Mouse (Mus musculus): ENCODE results near the gene Man1c1. TPM values are rescaled to one million over a fixed set of nuclear protein-coding genes. Genes with fewer than 3 reads are reported as not detected.

Gene Man1c1
- polyA plus RNA-seq, 1 experiment: 10.7 TPM

- DNase-seq (ENCODE audit: low read depth): peak; percentile 99
- no peak for TF ChIP-seq CTCF (IDR thresholded peaks at IDR 0.05; ENCODE audit: borderline replicate concordance, extremely low read depth, insufficient read depth, insufficient read length)
- TF ChIP-seq POLR2A (IDR thresholded peaks at IDR 0.05; ENCODE audit: borderline replicate concordance, extremely low read depth, insufficient read depth, insufficient read length, poor library complexity, severe bottlenecking): peak; percentile 51
Observed at GRCm38 (mm10) chr4:134534932-134535786, 168.9 kb downstream of the Man1c1 start, which contains the start of gene Mtfr1l. TSS of gene Mtfr1l (minus strand) at chr4:134535387.

DNA sequence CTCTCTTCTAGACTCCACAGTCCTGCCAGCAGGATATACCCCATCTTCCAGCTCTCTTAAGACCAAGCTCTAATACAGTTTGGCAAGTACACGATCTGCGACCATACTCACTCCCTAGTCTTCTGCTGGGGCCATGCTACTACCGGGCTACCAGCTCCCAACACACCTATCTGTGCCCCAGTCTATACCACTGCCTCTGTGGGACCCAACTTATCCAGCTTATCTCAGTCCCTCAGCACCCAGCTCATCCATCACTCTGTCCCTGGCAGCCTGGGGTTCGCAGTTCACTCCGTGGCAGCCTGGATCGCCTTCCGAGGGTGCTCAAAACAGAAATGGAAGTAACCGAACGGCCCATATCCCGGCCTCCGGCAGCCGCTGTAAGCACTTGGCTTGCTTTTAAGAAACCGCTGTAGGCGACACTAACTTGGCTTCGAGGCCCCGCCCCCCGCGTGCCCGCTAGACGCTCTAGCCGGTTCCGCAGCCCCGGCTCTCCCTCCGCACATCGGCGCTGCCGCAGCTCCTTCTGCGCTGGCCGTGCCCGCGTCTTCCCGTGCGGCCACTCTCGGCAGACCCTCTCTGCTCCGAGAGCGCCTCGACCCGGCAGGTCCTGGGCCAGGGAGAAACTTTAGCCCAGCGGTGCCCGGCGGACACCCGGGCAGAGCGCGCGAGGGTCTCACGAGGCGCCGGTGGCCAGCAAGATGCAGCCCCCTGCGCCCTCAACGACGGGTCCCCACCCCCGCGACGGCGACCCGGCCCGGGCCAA, 169.8 kb downstream of the Man1c1 start:
- DNase-seq (ENCODE audit: low read depth): peak; percentile 71
- no peak for TF ChIP-seq POLR2A (IDR thresholded peaks at IDR 0.05; ENCODE audit: borderline replicate concordance, extremely low read depth, insufficient read depth, insufficient read length, poor library complexity, severe bottlenecking)
- no peak for TF ChIP-seq CTCF (IDR thresholded peaks at IDR 0.05; ENCODE audit: borderline replicate concordance, extremely low read depth, insufficient read depth, insufficient read length)

- no peak for TF ChIP-seq CTCF (IDR thresholded peaks at IDR 0.05; ENCODE audit: borderline replicate concordance, extremely low read depth, insufficient read depth, insufficient read length)
- TF ChIP-seq POLR2A (IDR thresholded peaks at IDR 0.05; ENCODE audit: borderline replicate concordance, extremely low read depth, insufficient read depth, insufficient read length, poor library complexity, severe bottlenecking): no peak
- no peak for DNase-seq (ENCODE audit: low read depth)
Observed at GRCm38 (mm10) chr4:134533421-134533820, 170.7 kb downstream of the Man1c1 start.

DNA sequence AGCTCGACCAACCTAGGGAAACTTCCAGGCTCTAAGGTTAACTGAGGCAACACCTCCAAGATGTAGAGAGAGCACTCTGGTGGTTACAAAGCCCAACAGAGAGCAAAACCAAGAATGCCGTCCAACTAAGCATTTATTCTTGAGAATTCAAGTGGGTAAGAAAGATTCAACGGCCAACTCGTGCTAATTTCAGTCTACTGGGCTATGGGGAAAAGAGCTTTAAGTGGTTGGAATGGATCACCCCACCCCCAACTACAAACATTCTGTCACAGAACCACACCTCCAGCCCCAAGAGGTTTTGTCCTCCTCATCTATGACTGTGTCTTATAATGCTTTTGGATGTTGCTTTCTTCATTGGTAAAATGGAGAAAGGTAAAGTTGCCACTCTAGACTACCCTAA, 171.2 kb downstream of the Man1c1 start:
- no peak for TF ChIP-seq POLR2A (IDR thresholded peaks at IDR 0.05; ENCODE audit: borderline replicate concordance, extremely low read depth, insufficient read depth, insufficient read length, poor library complexity, severe bottlenecking)
- no peak for TF ChIP-seq CTCF (IDR thresholded peaks at IDR 0.05; ENCODE audit: borderline replicate concordance, extremely low read depth, insufficient read depth, insufficient read length)
- no peak for DNase-seq (ENCODE audit: low read depth)

DNA sequence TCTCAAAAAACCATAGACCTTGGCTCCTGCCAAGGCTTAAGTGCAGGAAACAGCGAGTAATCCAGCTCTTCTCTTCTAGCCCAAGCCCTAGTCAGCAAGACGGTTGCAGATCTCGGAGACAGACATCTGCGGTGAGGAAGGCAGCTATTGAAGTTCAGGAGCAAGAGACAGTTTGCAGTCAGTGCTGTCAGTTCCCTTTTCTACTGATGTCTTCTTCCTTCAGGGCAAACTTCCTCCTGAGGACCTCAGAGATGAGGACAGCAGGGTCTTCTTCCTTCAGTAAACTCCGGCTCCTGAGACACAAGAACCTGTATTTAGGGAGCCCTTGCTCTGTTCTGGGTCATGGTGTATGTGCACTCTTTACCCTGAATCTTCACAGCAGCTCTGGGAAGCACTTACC, 177.9 kb downstream of the Man1c1 start:
- DNase-seq (ENCODE audit: low read depth): no peak
- TF ChIP-seq POLR2A (IDR thresholded peaks at IDR 0.05; ENCODE audit: borderline replicate concordance, extremely low read depth, insufficient read depth, insufficient read length, poor library complexity, severe bottlenecking): no peak
- no peak for TF ChIP-seq CTCF (IDR thresholded peaks at IDR 0.05; ENCODE audit: borderline replicate concordance, extremely low read depth, insufficient read depth, insufficient read length)

DNA sequence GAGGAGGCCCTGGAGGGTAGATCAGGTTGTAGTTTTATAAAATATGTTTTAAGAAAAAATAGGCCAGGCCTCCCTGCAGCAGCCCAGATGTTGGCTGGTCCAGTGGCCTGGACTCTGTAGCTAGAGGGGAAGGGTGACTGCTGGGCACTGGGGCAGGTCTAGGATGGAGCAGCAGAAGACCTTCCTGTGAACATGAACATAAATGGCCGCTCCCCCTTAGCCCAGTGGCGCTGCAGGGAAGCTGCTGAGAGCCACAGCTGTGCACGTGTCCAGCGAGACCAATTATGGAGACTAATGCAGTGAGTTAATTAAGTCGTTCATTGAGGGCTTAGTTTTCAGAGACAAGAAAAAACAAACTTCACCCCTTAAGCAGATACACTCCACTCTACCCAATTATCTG, 178.3 kb downstream of the Man1c1 start:
- peak; percentile 42 for DNase-seq (ENCODE audit: low read depth)
- TF ChIP-seq CTCF (IDR thresholded peaks at IDR 0.05; ENCODE audit: borderline replicate concordance, extremely low read depth, insufficient read depth, insufficient read length) (no peak), POLR2A (IDR thresholded peaks at IDR 0.05; ENCODE audit: borderline replicate concordance, extremely low read depth, insufficient read depth, insufficient read length, poor library complexity, severe bottlenecking) (no peak)

DNA sequence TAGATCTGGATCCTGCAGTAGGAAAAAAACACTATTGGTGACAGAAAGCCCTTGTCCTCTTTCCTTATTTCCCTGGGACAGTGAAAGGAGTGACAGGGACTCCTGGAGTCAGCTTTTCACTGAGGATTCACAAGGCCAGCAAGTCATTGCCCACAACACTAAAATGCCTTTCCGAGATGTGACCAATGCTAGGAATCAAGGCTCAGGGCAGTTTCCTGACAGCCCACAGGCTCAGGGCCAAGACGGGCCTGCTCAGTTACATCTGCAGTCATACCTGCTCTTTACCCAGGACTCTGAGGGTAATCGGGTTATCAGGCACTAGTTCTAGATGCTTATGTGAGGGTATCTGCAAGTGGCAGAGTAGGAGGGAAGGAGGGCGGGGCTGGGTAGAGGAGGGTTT, 180.6 kb downstream of the Man1c1 start:
- DNase-seq (ENCODE audit: low read depth): no peak
- TF ChIP-seq POLR2A (IDR thresholded peaks at IDR 0.05; ENCODE audit: borderline replicate concordance, extremely low read depth, insufficient read depth, insufficient read length, poor library complexity, severe bottlenecking) (no peak), CTCF (IDR thresholded peaks at IDR 0.05; ENCODE audit: borderline replicate concordance, extremely low read depth, insufficient read depth, insufficient read length) (no peak)

GRCm38 (mm10) chr4:134519281-134519680, 184.8 kb downstream of the Man1c1 start:
- TF ChIP-seq POLR2A (IDR thresholded peaks at IDR 0.05; ENCODE audit: borderline replicate concordance, extremely low read depth, insufficient read depth, insufficient read length, poor library complexity, severe bottlenecking) (no peak), CTCF (IDR thresholded peaks at IDR 0.05; ENCODE audit: borderline replicate concordance, extremely low read depth, insufficient read depth, insufficient read length) (no peak)
- DNase-seq (ENCODE audit: low read depth): no peak

DNA sequence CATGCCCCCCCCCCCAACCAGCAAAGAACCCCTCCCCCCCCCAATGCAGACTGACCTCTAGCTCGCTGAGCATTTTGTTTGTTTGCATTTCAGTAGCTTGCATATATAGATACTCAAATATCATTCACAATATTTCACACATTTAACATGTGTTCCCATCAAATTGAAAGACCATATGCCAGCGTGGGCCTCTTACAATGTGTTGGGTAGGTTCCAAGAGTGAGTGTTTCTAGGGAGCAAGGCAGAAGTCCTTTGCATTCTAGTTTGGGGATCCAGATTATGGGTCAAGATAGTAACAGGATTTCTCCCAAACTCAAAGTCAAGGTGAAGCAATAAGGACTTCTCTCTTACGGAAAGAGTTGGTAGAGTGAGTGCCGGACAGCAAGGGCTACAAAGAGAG, 185.5 kb downstream of the Man1c1 start:
- DNase-seq (ENCODE audit: low read depth): no peak
- TF ChIP-seq CTCF (IDR thresholded peaks at IDR 0.05; ENCODE audit: borderline replicate concordance, extremely low read depth, insufficient read depth, insufficient read length): no peak
- no peak for TF ChIP-seq POLR2A (IDR thresholded peaks at IDR 0.05; ENCODE audit: borderline replicate concordance, extremely low read depth, insufficient read depth, insufficient read length, poor library complexity, severe bottlenecking)

- no peak for TF ChIP-seq POLR2A (IDR thresholded peaks at IDR 0.05; ENCODE audit: borderline replicate concordance, extremely low read depth, insufficient read depth, insufficient read length, poor library complexity, severe bottlenecking)
- no peak for TF ChIP-seq CTCF (IDR thresholded peaks at IDR 0.05; ENCODE audit: borderline replicate concordance, extremely low read depth, insufficient read depth, insufficient read length)
- DNase-seq (ENCODE audit: low read depth): no peak
Observed at GRCm38 (mm10) chr4:134517719-134518118, 186.4 kb downstream of the Man1c1 start.

DNA sequence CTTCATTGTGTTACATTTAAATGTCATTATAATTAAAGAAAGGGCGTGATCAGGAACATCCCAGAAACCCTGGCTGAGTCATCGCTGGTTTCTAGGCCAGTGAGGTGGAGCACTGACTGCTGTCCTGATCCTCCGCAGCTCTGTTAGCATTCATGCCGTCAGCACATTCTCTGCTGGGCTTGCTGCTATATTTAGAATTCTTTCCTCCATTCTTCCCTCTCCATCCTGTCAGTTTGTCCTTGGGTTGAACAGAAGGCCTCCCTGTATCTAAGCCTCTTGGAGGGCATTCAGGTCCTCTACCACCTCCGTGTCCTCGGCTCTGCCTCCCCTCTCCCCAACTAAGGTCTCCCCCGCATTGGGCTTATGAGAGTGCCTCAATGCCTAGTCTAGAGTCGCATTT, 187.1 kb downstream of the Man1c1 start:
- TF ChIP-seq POLR2A (IDR thresholded peaks at IDR 0.05; ENCODE audit: borderline replicate concordance, extremely low read depth, insufficient read depth, insufficient read length, poor library complexity, severe bottlenecking) (no peak), CTCF (IDR thresholded peaks at IDR 0.05; ENCODE audit: borderline replicate concordance, extremely low read depth, insufficient read depth, insufficient read length) (no peak)
- DNase-seq (ENCODE audit: low read depth): no peak

All from brain, embryonic 14.5 days (tissue).